Mouse (Mus musculus) large intestine, adult 2 months (tissue): Measurements from ENCODE around the gene Gm14408. TPM values are rescaled to one million over a fixed set of nuclear protein-coding genes. Genes with fewer than 3 reads are reported as not detected.
"Not testable (repeated sequence)": the region's sequence is repeated elsewhere in the genome, so short reads cannot be mapped to it uniquely, and the experiment has no call there.

ENCODE experiments used
- DNase-seq: peaks from one replicate; pipeline ENCODE4 v3.0.0-alpha.2; 2012; ENCODE audit warnings: low read depth, low spot score
- WGBS: fragments of 180-500 bp; shearing (Covaris S2); methylation state at CpG from one replicate; pipeline ENCODE4 v1.1.7; 2018; 5-methylcytosine and 5-hydroxymethylcytosine counted together
- polyA plus RNA-seq: library from polyadenylated mRNA; depleted of rRNA; stranded (reverse); fragments of >200 nt; gene quantifications from 2 replicates; pipeline ENCODE4 v1.2.3, GENCODE M21; 2012; rRNA removed

Gene Gm14408
- not detected in 2 replicates for polyA plus RNA-seq

- DNase-seq, result not testable (repeated sequence)
- WGBS, result 86% methylated on average over 1 of the region's 3 CpGs
Measured at GRCm38 (mm10) chr2:176830840-176831239, at the start of gene Gm14408. Gm14408 (plus strand) TSS chr2:176831140.

GRCm38 (mm10) chr2:176798312-176798711 lies 32.6 kb upstream of the Gm14408 start, which contains the start of gene Gm14295:
Gm14295 (plus strand) TSS chr2:176798612.
- no CpG with 5 or more reads among the region's 6 CpGs for WGBS
- DNase-seq, result not testable (repeated sequence)

GRCm38 (mm10) chr2:176798785-176799184 lies 32.2 kb upstream of the Gm14408 start:
- 10% methylated on average over 15 of the region's 15 CpGs for WGBS
- DNase-seq, result not testable (repeated sequence)

Other genes starting within 250 kb of the Gm14408 start
- 2.6 and 2.7 TPM in 2 replicates for gene Gm14308, start 194.8 kb upstream of the Gm14408 start, polyA plus RNA-seq
- 0.77 and 1.8 TPM in 2 replicates for gene Zfp973, start 160.6 kb upstream of the Gm14408 start, polyA plus RNA-seq
- 1.5 and 1.7 TPM in 2 replicates for gene Gm14305, start 122.8 kb upstream of the Gm14408 start, polyA plus RNA-seq
- 0.97 and 1.9 TPM in 2 replicates for gene Gm14295, start 32.5 kb upstream of the Gm14408 start, polyA plus RNA-seq
- gene Gm14296, start 96.7 kb downstream of the Gm14408 start, polyA plus RNA-seq, result 0.81 and 1.0 TPM in 2 replicates
- 0.26 and 0.61 TPM in 2 replicates for gene Gm14419, start 169.8 kb downstream of the Gm14408 start, polyA plus RNA-seq
- not detected in 2 replicates for gene Gm14401, start 243.2 kb downstream of the Gm14408 start, polyA plus RNA-seq